In genomic region chr14:54151272-54151671, GRCm38 (mm10) we compare ENCODE assay signal across 15 mouse cellular contexts.
"Had no signal": no experiment of that assay in that cellular context is flagged by ENCODE, and none has a peak within 500 bp of the region (broad histone marks: within the 10 kb centered on the region; RNA-seq: fewer than 3 reads in every experiment).

No protein-coding gene starts in this region.

- DNase-seq: liver, postnatal 0 days; lung, adult 2 months; lung, postnatal 14 days; lung, postnatal 36 days; right cerebral cortex, postnatal 14 days had no signal

- H3K27me3 ChIP-seq: midbrain, embryonic 12.5 days; midbrain, embryonic 15.5 days; neural tube, embryonic 12.5 days; stomach, embryonic 15.5 days had no signal

- ATAC-seq: liver, postnatal 0 days; lung, postnatal 0 days; midbrain, embryonic 15.5 days had no signal

- H3K4me2 ChIP-seq: liver, embryonic 15.5 days; lung, embryonic 15.5 days; midbrain, embryonic 12.5 days; midbrain, embryonic 15.5 days; neural tube, embryonic 12.5 days; stomach, embryonic 15.5 days had no signal

- H3K36me3 ChIP-seq: liver, embryonic 15.5 days; lung, embryonic 15.5 days; midbrain, embryonic 12.5 days; midbrain, embryonic 15.5 days; neural tube, embryonic 12.5 days; stomach, embryonic 15.5 days had no signal

- H3K4me3 ChIP-seq: liver, embryonic 15.5 days; lung, embryonic 15.5 days; megakaryocyte, embryonic 14.5 days; midbrain, embryonic 12.5 days; midbrain, embryonic 15.5 days; neural tube, embryonic 12.5 days; stomach, embryonic 15.5 days had no signal

- H3K9me3 ChIP-seq: liver, embryonic 15.5 days; lung, embryonic 15.5 days; megakaryocyte, embryonic 14.5 days; midbrain, embryonic 12.5 days; midbrain, embryonic 15.5 days; neural tube, embryonic 12.5 days; stomach, embryonic 15.5 days had no signal

- H3K4me1 ChIP-seq: stomach, embryonic 15.5 days had no signal

- H3K27ac ChIP-seq: lung, embryonic 15.5 days; macrophage; midbrain, embryonic 12.5 days; midbrain, embryonic 15.5 days; neural tube, embryonic 12.5 days; stomach, embryonic 15.5 days; stomach, postnatal 0 days had no signal

- H3K9ac ChIP-seq: liver, embryonic 15.5 days; liver, postnatal 0 days; lung, embryonic 15.5 days; midbrain, embryonic 12.5 days; midbrain, embryonic 15.5 days; neural tube, embryonic 12.5 days; stomach, embryonic 15.5 days had no signal
